Mouse (Mus musculus): ENCODE measurements at regions not wholly inside any gene's neighbourhood (a gene's known extent, or its start where the extent isn't known, plus 50 kb on each side); places are given as distances from the start of the nearest gene placed in this dataset.

- DNase-seq (ENCODE audit: extremely low read depth, low read depth) = no peak
These were observed 291.2 kb upstream of the Noct start for GRCm38 (mm10) chr3:50933090-50933443.

- no peak for DNase-seq (ENCODE audit: extremely low read depth, low read depth)
These were observed 284.6 kb upstream of the Noct start for GRCm38 (mm10) chr3:50939602-50940001.

- DNase-seq (ENCODE audit: extremely low read depth, low read depth) = no peak
These were observed 283.6 kb upstream of the Noct start for GRCm38 (mm10) chr3:50940656-50941055.

- no peak for DNase-seq (ENCODE audit: extremely low read depth, low read depth)
These were observed 270.8 kb upstream of the Noct start for GRCm38 (mm10) chr3:50953456-50953855.

GRCm38 (mm10) chr3:50970386-50970785, 253.9 kb upstream of the Noct start:
- DNase-seq (ENCODE audit: extremely low read depth, low read depth) = no peak

GRCm38 (mm10) chr3:50973081-50973480, 251.2 kb upstream of the Noct start:
- DNase-seq (ENCODE audit: extremely low read depth, low read depth) = no peak

GRCm38 (mm10) chr3:50976141-50976780, 248.0 kb upstream of the Noct start:
- no peak for DNase-seq (ENCODE audit: extremely low read depth, low read depth)

GRCm38 (mm10) chr3:50976818-50977217, 247.4 kb upstream of the Noct start:
- no peak for DNase-seq (ENCODE audit: extremely low read depth, low read depth)

GRCm38 (mm10) chr3:50978636-50979035, 245.6 kb upstream of the Noct start:
- DNase-seq (ENCODE audit: extremely low read depth, low read depth) = no peak

- no peak for DNase-seq (ENCODE audit: extremely low read depth, low read depth)
These were observed 244.7 kb upstream of the Noct start for GRCm38 (mm10) chr3:50979592-50979991.

GRCm38 (mm10) chr3:50981751-50982150, 242.5 kb upstream of the Noct start:
- no peak for DNase-seq (ENCODE audit: extremely low read depth, low read depth)

- DNase-seq (ENCODE audit: extremely low read depth, low read depth) = no peak
These were observed 241.6 kb upstream of the Noct start for GRCm38 (mm10) chr3:50982649-50983048.

- no peak for DNase-seq (ENCODE audit: extremely low read depth, low read depth)
These were observed 241.1 kb upstream of the Noct start for GRCm38 (mm10) chr3:50983126-50983525.

GRCm38 (mm10) chr3:50983962-50984765, 240.1 kb upstream of the Noct start:
- no peak for DNase-seq (ENCODE audit: extremely low read depth, low read depth)

- no peak for DNase-seq (ENCODE audit: extremely low read depth, low read depth)
These were observed 236.4 kb upstream of the Noct start for GRCm38 (mm10) chr3:50987821-50988220.

GRCm38 (mm10) chr3:50990810-50991209, 233.4 kb upstream of the Noct start:
- DNase-seq (ENCODE audit: extremely low read depth, low read depth) = no peak

GRCm38 (mm10) chr3:50992581-50993313, 231.5 kb upstream of the Noct start:
- DNase-seq (ENCODE audit: extremely low read depth, low read depth) = no peak

- DNase-seq (ENCODE audit: extremely low read depth, low read depth) = no peak
These were observed 224.5 kb upstream of the Noct start for GRCm38 (mm10) chr3:50999745-51000144.

GRCm38 (mm10) chr3:51000938-51001337, 223.3 kb upstream of the Noct start:
- DNase-seq (ENCODE audit: extremely low read depth, low read depth) = no peak

GRCm38 (mm10) chr3:51002662-51003061, 221.6 kb upstream of the Noct start:
- DNase-seq (ENCODE audit: extremely low read depth, low read depth) = no peak

GRCm38 (mm10) chr3:51003506-51004170, 220.6 kb upstream of the Noct start:
- no peak for DNase-seq (ENCODE audit: extremely low read depth, low read depth)

GRCm38 (mm10) chr3:51004216-51004615, 220.0 kb upstream of the Noct start:
- DNase-seq (ENCODE audit: extremely low read depth, low read depth) = no peak

Data from MEL-GATA-1-ER (cell line).